Mouse (Mus musculus) brain, embryonic 18.5 days (tissue): ENCODE measurements around the gene Cyp4f39.

Experiments
- DNase-seq: peaks from one replicate; pipeline ENCODE4 v3.0.0-alpha.2; 2012; ENCODE audit warnings: low read depth, low spot score

Gene Cyp4f39

DNA sequence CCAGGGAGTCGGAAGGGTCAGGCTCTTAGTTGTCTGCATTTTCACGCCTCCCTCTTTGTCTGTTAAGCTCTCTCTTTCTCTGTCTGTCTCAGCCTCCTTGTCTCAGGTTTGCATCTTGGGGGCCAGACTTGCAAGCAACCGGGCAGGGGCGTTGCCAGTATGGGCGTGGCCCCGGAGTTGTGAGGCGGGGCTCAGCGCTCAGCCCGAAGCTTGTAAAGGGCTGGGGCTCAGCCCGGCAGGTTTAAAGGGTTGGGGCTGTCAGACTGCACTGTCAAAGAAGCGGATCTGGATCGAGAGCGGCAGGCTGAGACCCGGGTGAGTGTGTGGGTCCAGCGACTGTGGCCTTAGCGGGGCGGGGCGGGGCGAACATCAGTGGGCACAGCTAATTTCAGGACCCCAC lies at the start of gene Cyp4f39:
Gene Cyp4f39 (plus strand): TSS at position 242 of the 400 bp plus-strand sequence.
- no peak for DNase-seq

DNA sequence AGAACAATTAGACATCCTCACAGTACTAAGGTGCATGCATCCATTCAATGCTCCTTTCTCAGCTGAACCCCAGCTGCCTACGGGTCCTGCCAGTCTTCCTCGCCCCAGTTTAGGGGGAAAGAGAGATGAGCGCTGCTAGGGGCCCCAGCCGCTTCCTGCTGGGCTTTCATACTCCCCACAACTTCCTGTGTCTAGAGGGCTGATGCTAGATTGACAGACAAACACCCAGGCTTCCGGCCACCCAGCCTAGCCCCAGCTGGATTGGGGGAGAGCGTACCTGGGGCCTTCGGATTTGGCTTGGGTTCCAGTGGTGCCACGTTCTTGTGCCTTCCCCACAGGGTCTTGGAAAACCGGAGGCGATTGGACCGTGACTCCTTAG lies 49.8 kb upstream of the Cyp4f39 start:
- DNase-seq = no peak

DNA sequence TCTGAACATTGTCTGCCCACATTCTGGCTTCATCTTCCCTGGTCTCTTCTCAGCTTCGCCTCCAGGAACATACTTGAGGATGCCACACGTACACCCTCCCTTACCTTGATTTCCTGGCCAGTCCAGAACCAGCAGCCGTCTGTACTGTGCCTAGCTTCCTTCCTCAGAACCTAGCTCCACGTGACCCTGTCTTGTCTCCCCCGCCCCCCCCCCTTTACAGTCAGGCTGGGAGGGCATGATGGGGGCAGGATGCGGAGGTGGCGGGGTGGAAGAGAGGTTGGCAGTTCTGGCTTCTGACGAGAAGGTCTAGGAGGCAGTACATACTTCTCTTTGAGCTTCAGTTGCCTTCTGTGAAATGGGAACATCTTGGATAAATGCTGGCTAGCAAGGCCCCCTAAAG lies 49.1 kb upstream of the Cyp4f39 start, which contains the start of gene Rasal3:
Gene Rasal3 (minus strand): TSS at position 167 of the 400 bp plus-strand sequence.
- DNase-seq = no peak

DNA sequence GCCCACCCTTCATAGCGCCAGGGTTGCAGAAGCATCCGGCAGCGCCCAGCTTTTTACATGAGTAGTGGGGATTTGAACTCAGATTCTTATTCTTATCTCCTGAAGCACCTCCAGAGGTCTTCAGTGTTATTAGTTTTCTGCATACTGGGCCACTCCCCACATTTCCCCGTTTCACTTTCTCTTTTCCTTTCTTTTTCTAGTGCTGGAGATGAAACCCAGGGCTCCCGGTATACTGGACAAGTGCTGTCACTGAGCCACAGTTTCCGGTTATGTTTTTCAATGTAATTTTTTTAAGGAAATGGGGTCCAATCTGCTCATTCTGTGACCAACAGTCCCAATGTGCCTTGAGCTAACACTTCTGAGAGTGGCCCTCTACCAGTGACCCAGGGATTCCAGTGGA lies 40.6 kb upstream of the Cyp4f39 start:
- DNase-seq = no peak

DNA sequence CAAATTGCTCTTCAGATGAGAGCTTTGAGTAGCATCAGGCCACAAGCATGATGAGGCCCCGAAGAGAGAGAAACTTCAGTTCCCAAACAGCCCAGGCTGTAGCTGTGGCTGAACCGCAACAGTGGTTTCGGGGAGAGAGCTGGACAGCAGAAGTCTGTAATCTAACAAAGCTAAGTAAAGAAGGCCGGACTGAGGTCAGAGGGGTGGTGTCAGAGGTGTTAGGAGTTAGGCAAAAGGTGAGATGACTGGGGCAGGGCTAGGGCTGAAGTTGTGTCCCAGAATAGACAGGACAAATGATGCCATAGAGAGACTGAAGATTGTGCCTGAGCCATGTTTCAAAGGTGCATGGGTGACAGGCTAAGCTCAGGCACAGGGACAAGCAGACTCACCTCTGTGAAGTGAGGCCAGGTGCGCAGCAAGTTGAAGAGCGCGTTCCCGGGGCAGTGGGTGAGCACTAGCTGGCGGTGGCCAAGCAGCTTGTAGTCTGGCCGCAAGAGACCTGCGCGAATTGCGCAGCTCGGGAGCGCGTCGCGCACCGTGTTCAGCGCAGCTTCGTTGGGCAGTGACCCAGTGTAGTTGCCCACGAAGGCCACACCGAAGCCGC lies 37.0 kb upstream of the Cyp4f39 start:
- DNase-seq = no peak

DNA sequence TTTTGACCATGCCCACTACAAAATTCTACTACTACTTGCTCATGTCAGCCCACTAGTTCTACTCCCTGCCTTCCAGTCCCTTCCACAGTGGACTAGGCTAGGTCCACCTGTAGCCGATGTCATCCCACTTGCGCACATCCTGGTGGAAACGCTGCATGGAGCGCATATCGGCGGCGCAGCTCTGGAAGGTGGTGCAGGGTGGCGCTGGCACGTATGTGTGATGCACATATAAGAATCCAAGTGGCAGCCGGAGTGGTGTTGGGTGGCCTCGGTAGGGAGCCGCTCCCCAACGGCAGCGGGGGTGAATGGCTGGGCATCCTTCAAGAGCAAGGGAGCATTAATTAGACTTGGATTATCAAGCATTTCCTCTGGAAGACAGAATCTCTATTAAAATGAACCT lies 35.8 kb upstream of the Cyp4f39 start:
- DNase-seq = no peak

DNA sequence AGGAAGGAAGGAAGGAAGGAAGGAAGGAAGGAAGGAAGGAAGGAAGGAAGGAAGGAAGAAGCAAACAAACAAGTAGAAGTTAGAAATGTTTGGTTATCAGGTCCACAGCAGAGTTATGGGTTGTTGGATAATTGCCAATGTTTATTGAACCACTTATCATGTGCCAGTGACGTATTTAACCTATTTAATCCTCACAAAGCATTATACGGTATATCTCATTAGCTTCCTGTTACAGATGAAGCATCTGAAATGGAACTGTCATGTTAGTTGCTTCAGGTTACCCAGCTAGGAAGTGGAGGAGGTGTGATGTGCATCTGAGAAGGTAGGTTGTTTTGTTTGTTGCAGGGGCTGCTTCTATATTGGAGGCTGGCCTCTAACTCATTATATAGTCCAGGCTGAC lies 32.5 kb upstream of the Cyp4f39 start:
- no peak for DNase-seq

DNA sequence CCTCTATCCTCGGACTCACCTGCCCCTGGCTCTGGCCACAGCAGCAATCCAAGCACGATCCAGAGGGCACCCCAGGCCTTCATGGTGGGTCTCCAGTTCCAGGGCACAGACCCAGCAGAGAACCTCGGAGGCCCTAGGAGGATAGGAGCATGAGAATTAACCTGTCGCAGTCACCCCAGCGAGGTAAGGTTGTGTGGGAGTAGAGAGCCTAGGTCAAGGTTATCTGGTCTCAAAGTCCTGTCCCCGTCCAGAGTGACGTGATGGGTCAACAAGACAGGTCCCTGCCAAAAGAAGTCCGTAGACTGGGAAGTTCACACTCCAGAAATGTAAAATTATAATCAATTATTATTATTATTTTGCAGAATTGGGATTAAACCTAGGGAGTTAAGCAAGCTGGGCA lies 31.7 kb upstream of the Cyp4f39 start:
- DNase-seq = no peak

DNA sequence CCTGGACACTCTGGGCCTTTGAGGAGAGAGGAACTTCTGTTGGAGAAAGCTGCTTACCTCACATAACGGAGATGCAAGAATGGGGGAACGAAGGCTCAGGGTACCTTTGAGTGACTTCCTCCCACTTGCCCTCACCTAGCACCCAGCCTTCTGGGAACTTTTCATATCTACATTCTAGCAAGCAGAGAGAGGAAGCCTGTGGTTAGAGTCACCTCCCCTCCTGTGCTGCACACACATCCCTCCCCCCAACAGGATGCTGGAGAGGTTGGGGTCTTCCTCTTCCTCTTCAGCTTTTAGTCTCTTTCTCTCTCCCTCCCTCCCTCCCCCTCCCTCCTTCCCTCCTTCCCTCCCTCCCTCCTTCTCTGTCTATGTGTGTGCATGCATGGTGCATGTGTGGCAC lies 28.5 kb upstream of the Cyp4f39 start, which contains the start of gene Pglyrp2:
Gene Pglyrp2 (minus strand): TSS at position 134 of the 400 bp plus-strand sequence.
- no peak for DNase-seq

DNA sequence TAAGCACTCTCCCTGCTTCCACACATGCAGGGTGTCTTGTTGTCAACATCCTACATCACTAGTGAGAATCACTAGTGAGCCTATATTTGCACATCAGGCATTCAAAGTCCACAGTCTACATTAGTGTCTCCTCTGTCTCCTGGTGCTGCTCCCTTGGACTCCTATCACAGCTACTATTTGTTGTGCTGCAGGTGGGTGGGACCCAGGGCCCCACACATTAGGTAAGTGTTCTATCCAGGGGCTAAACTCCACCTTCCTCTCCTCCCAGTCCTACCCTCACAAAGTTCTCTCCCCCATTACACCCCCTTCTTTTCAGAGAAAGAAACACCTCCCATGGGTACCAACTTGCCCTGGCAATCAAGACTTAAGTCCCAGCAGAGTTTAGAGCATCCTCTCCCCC lies 25.9 kb upstream of the Cyp4f39 start:
- no peak for DNase-seq

DNA sequence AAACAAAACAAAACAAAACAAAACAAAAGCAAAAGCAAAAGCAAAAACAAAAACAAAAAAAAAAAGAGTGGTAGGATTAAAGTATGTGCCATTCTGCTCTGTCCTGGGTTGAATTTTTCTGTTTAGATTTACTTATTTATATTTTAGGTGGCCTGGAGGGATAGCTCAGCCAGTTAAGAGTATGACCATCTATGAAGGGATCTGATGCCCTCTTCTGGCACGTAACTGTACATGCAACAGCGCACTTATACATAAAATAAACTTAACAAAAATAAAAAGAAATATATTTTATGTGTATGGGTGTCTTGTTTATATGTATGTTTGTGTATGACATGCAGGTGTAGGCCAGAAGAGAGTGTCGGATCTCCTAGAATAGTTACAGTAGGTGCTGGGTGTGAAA lies 20.6 kb upstream of the Cyp4f39 start:
- no peak for DNase-seq

DNA sequence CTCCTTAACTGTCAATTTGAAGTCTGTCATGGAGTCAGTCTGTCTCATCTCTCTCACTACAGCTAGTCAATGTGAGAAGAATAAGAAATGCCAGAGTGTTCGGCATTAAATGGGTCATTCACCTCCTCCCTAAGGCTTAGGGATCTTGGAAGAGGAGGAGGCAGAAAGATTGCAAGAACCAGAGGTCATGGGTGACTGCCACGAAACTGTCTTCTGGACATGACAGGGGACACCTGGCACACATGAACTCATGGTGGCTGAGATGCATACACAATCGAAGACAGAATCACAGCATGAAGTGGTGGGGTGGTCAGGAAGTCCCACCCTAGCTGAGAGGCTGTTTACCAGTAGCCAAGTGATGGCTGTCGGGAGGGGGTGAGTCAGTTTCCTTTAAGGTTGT lies 18.2 kb upstream of the Cyp4f39 start:
- DNase-seq = no peak

DNA sequence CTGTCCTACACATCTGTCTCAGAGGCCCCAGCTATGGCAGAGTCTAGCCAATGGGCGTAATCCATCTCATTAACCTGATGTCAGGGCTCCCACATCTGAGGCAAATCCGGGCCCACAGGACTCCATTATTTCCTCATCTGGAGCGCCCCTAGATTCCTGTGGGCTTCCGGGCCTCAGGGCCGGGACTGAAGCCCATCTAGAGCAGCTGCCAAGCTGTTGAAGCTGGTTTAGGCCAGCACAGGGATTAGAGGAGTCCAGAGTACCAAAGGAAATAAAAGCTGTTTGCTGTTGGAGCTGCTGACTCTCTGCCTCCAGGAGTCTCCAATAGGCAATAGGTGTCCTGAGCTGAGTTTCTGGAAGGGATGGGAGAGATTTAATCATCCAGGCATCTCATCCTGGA lies 17.4 kb upstream of the Cyp4f39 start:
- DNase-seq = no peak

DNA sequence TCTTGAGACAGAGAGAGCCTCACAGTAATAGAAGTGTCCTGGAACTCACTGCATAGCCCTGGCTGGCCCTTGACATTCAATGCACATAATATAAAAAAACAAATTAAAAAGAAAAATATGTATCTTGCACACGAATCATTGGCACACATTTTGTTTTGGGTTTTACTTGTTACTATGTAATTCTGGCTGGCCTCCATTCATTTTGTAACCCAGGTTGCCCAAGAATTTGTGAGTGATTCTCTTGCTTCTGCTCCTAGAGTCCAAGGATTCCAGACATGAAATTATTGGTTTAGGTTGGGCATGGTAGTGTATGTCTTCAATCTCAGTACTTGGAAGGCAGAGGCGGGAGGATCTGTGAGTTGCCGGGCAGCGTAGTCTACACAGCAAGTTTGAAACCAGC lies 15.4 kb upstream of the Cyp4f39 start:
- no peak for DNase-seq

DNA sequence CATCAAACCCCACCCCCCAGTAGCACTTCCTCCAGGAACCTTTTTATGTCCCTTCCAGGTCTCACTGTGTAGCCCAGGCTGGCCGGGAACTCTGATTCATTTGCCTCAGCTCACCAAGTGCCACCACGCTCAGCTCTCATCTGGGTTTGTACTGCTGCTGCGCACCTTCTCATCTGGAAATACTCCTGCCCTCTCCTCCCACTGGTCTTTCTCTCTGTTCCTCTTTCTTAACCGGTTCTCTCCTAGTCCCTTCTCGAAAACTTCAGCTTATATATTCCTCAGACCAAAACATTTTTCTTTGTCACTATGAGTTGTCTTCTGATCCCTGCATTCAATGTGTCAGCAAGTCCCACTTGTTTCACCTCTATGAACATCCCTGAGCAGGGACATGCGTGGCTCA lies 9.3 kb upstream of the Cyp4f39 start:
- no peak for DNase-seq

DNA sequence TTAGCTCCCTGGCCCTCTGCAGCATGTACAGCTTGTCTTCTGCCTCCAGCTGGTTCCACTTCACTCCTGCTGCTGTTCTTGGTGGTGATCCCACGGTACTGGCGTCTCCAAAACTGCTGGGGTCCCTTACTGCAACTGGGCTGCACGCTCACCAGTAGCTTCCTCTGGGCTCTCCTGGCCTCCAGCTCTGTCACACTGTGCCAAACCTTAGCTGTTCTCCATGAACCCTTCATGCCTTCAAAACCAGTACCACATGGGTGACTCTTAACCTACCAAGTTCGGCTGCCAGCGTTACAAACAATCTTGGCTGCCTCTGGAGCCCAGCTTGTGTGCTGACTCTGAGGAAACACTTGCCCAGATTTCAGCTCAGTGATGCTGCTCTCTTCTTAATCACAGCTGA lies 7.5 kb upstream of the Cyp4f39 start:
- DNase-seq = no peak

DNA sequence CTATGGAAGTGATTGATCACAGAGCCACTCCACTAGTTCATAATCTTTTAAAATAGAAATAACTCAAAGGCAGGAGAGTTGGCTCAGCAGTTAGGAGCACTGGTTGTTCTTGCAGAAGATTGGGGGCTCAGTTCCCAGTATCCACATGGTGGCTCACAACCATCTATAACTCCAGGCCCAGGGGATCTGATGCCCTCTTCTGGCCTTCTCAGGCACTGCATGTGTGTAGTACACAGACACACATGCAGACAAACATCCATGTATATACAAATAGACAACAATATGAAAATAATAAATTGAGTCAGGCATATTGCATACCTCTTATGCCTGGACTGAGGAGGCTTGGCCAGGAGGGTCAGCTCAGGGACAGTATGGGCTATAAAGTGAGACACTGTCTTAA lies 5.3 kb upstream of the Cyp4f39 start:
- DNase-seq = no peak

DNA sequence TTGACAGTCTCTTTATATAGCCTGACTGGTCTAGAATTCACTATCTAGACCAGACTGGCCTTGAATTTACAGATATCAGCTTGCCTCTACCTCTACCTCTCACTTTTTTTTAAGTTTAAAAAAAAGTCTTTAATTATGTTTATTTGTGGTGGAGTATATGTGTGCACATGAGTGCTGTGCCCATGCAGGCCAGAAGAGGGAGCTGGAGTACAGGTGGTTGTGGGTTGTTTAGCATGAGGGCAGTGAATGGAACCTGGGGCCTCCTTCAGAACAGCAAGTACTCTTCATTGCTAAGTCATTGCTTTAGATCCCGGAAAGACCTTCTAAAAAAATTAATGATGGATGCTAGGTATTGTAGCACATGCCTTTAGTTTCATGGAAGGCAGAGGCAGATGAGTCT lies 3.5 kb upstream of the Cyp4f39 start:
- DNase-seq = no peak

DNA sequence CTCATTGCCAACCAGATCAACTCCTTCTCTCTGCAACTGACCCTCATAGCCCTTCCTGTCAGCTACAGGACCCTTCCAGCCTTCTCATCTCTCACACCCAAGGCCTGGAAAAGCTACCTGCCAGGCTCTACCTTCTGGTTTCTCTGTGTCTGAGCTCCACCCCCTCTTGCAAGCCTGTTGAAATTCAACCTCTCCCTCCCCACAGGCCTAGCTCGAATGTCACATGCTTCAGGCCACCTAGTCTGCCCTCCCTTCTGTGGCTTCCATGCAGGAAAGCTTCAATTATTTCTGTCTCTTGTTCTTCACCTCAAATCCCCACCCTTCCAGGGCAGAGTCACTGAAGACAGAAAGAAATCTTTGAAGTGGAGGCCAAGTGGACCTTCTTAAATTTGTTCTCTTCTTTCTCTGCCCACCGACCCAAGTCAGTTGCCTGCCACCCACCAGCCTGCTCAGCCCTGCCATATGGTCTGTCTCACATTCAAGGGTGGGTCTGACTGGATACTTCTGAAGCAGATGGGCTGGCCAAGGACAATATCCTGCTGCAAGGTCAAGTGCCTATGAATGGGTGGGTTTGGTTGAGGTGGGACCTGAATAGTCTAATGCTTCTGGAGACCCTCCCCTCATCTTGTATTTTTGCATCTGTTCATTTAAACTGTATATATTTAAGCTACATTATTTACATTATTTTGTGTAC lies 1.5 kb upstream of the Cyp4f39 start:
- no peak for DNase-seq

DNA sequence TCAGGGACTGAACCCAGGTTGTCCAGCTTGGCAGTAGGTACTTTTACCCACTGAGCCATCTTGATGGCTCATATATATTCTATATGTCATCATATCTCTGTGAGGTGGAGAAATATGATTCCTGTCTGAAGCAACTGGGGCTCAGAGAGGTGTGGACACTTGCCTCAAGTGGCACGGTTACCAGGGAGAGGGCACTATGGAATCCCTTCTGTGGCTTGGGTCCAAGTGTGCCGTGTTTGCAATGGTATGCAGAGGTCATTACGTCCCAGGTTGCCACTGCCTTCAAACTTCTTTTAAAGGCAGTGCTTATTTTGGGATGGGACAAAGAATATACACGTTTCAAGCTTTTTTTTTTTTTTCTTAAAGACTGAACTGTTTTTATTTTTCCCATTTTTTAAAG lies 1.7 kb downstream of the Cyp4f39 start:
- no peak for DNase-seq

DNA sequence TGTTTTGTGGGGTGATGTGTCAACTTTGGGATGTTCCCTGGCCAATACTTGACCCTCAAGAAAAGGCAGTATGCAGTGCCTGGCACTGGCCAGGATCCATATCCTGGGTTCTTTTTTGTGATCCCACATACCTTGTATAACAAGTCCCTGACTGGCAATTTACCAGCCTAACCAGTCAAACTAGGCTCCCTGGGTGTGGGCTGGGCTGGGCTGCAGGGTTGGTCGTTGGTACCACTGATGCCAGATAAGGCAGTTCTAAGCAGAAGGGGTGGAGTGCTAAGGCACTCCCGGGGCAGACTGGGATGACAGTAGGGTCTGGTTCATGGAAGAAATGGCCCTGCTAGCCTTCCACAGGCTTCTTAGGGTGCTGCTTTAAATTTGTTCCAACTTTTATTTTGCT lies 2.5 kb downstream of the Cyp4f39 start:
- no peak for DNase-seq

DNA sequence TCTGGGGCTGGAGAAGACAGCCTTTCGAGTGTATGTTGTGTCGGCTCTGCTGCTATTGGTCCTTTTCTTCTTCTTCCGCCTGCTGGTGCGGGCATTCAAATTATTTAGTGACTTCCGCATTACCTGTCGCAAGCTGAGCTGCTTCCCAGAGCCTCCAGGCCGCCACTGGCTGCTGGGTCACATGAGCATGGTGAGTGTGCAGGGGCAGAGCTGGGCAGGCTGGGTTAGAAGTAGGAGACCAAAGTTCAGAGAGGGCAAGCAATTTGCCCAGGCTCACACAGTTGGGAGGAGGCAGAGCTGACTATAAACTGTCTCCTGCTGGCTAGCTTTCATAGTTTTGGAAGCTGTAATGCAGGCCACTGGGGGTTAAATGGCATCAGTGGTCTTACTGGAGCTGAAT lies 16.0 kb downstream of the Cyp4f39 start:
- no peak for DNase-seq

DNA sequence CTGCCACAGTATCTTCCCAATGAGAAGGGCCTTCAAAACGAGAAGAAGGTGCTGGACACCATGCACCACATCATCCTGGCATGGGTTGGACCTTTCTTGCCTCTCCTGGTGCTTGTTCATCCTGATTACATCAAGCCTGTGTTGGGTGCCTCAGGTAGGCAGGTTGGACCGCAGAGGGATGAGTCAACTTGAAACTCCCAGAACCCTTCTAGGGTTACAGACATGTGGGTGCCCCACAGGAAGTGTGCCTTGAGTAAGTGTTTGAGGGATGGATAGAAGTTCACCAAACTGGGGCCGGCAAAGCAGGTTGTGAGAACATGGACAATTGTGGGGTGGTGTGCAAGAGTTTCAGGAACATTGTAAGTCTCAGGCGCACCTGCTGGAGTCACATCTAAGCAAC lies 18.3 kb downstream of the Cyp4f39 start:
- DNase-seq = no peak

DNA sequence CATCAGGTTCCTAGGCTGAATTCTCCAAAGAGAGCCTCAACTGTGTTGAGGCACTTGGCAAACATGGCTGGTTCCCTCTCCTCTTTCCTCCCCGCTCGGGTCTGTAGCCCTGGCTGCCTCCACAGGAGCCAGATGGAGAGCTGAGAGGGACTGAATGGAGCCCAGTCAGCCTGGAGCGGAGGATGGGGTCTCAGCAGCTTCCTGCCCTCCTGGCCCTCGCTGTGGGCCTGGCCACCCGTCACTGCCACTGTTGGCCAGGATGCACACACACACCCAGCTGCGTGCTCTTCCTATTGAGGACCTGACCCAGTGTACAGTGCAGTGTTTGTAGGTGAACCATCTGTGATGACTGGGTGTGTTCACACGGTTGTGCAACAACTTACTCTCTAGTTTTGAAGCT lies 19.7 kb downstream of the Cyp4f39 start:
- no peak for DNase-seq
